Mouse (Mus musculus) cerebellum, postnatal 36 days (tissue): ENCODE measurements around the gene Reps2.

ENCODE experiments used
- DNase-seq, 2 experiments: peaks; one replicate each; pipeline ENCODE4 v3.0.0; 2021 to 2022; ENCODE audit warnings: mixed read lengths in 2 of 2

The Reps2 gene

DNA sequence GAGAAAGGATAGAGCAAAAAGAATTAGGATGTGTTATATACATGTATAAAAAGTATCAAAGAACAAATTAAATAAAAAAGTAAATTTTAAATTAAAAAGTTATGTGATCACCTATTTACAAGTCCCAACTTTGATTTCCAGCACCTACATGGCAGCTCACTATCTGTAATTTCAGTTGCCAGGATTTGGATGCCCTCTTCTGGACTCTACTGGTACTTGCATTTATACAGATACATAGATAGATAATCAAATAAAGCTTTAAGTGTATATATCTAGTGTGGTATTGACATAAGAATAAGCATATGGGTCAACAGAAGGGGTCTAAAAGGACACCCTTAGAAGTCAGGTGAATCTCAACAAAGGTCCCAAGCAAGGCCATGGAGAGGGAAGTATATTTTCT is 155.7 kb downstream of the Reps2 start:
- no peak for DNase-seq

DNA sequence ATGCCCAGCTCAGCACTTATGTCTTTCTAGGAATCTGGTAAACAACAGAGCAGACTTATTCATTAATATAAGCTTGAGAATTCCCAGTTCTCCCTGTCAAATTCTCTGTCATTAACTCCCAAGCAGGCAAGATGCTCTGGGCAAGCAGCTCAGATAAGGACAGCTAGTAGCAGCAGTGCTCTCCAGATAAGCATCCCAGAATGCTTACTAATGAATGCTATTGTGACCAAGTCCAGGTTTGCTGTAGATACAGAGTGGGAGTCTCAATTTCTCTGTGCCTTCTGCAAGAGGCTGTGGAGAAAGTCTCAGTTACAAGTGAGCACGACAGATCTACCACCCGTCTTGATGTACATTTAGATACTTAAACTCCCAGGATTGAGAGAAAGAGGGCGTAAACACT is 173.2 kb downstream of the Reps2 start:
- DNase-seq = no peak

DNA sequence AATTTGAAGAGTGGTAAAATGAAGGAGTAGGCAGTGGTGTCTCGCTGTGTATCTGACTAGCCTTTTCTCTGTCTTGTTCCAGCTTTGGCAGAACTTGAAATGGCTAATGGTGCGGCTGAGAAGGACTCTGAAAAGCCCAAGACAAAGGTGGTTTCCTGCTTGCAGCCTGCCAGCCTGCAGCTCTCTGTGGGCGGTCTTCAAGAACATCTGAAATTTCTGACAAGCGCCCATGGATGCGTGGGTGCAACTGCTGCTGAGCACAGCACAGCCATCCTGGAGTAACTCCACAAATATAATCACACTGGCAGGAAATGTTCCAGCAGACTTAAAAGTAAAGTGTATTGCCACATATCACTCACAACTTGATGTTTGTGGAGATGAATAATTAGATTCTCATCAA is 181.3 kb downstream of the Reps2 start:
- peak in 1 of 2 experiments; percentile 2 for DNase-seq

DNA sequence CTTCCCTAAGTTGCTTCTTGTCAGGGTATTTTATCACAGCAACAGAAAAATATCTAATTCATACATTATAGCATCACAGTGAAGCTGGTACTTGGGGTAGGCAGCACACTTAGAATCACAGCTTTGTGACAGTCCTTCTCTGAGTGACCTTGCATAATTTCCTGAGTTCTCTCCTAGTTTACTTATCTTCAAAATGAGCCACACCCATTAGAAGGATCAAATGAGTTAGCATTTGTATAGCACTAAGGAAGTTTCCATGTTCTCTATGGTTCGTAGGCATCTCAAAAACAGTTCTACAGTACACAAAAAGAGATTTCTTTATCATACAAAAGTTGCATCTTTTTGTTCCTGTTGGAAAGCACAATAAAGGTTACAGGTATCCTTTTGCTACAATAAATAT is 187.0 kb downstream of the Reps2 start:
- DNase-seq = no peak

DNA sequence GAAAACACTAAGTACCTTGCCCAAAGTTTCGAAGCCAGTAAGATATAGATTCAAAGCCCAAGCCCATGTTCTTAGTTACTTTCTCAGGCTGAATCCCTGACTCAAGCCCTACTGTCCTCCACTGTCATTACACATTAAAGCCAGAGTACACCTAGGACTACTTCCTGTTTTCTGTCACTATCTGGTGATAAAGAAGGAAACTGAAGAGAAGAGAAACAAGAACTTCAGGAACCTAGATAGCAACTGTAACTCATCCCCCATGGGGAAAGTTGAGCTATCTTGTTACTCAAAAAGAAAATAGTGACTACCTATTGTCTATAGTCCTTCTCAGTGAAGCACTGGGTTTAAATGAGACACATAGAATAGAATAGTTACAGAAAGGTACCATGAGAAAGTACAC is 188.1 kb downstream of the Reps2 start:
- DNase-seq = no peak

DNA sequence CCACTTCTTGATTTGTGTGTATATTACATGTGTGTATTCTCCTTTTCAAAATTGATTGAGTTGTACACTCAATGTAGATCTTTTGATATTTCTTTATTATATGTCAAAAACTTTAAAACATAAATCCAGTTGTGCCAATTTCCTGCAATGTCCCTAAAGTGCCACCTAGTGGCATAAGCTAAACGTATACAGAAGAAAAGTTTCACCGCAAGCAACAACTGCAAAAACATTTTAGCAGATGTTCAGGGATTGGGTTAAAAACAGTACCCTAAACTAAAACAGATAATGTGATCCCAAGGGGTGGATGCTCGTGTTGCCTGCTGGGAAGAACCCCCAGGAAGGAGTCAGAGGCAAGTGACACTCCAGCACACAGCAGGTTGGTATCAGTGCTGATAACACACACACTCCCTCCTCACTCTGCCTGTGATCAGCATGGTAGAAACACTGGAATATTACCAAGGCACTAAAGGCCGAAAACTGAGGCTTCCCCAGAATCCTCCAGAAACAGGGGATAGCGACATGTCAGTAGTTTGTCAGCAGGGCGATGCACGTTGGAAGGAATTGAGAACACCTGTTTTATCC is 189.5 kb downstream of the Reps2 start:
- no peak for DNase-seq

DNA sequence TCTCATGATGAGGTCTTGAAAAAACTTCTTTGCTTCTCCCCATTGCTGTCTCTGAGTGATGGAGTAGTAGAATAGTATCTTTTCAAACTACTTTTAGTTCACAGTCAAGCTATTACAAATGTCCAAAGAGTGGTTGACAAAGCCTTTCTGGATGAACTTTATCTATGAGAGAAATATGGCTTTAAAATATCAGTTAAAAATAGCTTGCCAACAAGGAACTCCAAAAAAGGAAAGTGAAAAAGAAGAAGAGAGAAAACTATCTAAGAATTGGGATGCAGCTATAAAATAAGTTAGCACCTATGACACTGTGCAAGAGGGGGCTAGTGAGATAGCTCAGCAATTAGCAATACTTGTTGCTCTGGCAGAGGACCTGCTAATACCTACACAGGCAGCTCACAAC is 190.8 kb downstream of the Reps2 start:
- no peak for DNase-seq

DNA sequence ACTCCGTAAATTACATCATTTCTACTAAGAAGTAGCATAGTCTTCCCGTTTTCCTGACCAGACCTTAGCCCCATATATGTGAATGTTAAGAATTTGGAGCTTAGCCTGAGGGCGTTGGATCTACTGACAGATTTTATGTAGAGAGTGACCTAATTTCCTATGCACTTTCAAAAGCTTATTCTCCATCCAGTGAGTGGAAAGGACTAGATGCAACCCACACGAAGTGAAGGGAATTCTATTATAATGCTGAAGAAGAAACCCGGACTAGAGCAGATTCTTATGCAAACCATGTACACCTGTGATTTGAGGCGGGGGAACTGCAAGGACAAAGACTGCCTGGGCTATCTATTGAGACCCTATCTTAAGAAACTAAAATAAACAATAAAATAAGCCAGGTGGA is 195.5 kb downstream of the Reps2 start:
- no peak for DNase-seq

DNA sequence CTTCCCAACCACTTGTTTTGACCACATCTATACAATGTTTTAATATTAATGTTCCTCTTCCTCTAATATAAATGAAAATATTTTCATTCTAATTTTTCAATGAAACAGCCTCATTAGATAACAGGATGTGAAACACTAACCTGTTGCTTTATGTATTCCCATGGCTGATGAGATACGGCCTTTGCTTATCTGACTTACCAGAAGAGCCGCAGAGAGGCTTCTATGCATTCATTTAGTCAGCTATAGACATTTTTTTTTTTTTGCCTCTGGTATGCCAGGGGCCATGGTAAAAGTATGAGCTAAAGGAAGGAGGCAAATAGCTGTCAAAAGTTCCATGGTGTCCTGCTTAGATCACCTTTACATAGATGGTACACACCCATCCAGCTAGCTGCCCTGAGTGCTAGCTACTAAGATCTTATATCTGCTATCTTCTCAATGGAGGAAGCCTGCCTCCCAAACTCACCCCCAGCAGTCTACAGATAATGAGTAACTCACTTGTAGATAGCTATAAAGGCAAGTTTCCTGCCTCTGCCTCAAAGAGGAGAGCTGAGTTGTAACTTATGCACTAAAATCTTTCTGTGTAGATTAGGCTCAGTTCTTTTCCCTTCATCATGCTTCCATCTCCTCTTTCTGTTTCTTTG is 196.7 kb downstream of the Reps2 start:
- no peak for DNase-seq

DNA sequence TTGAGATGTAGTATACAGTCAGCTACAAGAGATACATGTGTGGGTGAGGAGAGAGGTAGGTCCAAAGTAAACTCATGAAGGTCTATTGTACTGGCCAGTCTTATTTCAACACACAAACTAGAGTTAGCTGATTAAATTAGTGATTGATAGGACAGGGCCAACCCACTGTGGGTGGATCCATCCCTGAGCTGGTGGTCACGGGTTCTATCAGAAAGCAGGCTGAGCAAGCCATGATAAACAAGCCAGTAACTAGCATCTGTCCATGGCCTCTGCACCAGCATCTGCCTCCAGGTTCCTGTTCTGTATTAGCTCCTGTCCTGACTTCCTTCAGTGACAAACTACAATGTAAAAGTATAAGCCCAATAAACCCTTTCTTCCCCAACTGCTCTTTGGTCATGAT is 200.1 kb downstream of the Reps2 start:
- no peak for DNase-seq

DNA sequence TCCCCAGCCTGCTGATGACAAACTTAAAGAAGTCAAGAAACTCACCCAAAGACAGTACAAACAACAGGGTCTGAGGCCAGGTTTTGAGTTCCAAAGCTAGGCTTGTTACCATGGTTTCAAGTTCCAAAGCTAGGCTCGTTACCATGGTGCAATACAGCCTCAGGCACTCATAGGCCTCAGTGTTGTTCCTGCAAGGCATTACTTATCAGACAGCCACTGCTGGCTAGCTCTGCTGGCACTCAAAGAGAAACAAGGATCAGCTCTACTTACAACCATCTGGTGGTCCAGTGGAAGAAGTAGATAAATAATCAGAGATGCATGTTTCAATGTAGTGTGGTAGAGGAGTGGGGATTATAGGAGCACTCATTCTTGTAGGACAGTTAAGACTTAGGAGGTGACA is 200.5 kb downstream of the Reps2 start:
- DNase-seq = no peak

DNA sequence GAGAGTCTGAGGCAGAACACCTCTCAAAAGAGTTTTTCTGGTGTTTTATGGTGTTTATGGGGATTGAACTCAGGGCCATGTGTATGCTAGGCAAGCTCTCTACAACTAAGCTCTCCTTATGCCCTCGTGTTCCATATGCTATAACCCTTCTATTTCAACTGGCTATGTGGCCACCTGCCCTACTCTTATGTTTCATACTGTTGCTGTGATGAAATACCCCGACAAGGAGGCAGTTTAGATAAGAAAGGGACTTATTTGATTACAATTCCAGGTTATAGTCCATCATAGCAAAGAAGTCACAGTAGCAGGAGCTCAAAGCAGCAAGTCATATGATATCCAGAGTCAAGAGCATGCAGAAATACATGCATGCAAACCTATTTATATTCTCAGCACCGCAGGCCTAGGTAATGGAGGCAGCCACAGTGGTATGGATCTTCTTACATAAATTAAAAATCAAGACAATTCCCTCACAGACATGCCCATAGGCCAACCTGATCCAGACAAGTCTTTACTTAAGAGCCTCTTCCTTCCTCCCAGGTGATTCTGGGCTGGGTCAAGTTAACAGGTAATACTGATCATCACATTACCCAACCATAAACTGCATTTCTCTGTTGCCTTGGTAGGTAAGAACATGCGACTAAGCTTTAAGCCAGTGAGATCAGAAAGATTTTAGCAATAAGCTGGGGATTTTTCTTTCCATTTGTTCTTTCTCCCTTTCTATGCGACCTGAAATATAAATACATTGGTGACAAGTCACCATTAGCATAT is 210.5 kb downstream of the Reps2 start:
- DNase-seq = no peak

DNA sequence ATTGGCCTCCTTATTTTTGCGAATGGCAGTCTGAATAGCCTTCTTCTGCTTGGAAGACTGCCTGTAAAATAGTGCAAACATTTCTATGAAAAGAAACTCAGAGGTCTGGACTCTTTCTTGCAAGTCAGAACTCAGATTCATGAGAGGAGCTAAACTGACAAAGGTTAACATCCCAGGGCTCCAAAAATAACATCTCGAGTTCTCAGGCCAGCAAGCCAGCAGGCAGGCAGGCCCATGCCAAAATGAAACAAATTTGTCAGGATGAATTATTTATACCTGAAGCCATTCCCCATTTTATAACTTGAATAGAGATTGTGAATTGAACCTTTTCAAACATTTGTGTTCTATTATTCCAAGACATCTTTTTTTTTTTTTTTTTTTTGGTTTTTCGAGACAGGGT is 215.8 kb downstream of the Reps2 start:
- DNase-seq = peak; percentile 9 to 12

DNA sequence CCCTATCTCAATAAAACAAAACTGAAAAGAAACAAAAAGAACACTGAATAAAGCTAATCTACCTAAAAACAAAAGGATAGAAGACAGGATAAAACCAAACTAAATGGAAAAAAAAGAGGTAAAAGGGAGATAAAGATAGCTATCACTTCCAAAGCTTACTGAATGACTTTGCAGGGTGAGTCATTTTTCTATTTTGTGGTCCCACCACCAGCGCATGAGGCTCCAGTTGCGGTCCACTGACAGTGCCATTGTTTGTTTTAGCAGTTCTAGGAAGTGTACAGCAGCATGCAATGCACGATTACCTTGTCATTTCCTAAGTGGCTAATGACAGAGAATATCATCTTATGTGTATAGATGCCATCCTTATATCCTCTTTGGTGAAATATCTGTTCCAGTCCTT is 224.0 kb downstream of the Reps2 start:
- no peak for DNase-seq

DNA sequence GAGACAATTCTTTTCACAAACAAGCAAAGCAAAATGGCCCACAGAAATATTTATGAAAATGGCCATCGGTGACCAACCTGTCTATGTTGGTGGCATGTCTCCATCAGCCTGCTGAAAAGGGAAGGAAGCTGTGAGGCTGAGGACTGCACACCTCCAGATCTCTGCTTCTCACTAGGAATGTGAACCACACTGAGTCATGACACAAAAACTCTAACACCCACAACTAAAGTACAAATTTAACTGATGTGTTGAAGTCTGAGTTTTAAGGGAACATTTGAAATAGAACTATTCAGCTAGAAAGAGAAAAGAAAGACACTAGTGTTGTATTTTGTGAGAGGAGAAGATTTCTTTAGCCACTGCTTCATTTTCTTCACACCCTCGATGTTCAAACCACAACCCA is 230.3 kb downstream of the Reps2 start:
- no peak for DNase-seq

DNA sequence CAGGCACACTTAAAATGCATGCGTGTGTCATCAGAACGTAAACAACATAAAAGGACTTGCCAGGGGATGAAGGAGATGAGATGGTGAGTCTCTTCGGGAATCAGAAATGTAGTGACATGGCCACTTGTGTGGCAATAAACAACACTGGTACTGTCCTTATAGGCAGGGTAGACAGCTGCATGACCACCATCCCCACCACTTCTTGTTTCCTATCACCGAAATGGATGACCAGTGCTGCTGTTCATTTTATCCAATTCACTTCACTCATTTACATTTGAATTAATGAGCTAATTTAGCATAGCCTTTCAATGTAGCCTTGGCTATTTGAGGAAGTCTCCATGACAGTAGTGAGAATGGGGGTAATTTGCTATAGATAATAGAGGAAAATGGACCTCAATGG is 236.2 kb downstream of the Reps2 start:
- no peak for DNase-seq

DNA sequence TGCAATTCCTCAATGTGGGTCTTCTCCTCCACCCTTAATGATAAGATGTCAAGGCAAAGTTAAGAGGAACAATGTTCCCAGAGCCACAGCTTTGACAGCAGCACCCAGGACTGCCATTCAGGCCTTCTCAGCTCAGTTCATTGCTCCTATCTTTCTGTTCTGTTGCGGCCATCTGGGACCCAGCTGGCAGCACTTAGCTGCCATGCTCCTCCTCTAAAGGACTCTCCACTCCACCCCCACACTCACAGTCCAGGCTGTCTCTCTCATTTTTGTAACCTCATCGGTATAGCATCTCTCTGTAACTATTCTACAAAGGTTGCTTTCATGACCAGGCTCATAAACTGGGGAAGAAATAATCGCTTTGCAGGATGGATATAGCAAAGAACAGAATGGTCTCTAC is 241.0 kb downstream of the Reps2 start:
- peak in 1 of 2 experiments; percentile 4 for DNase-seq

DNA sequence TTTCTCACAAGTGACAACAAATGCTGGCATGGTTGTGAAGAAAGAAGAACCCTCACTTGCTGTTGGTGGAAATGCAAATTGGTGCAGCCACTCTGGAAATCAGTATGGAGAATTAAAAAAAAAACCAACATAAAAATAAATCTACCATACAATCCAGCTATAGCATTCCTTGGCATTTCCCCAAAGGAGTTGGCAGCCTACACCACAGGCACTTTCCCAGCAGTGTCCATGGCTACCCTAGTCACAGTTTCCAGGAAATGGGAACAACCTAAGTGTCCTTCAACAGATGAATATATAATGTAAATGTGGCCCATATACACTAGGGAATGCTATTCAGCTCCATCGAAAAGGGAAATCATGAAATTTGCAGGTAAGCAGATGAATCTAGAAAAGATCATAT is 262.7 kb downstream of the Reps2 start:
- DNase-seq = no peak

DNA sequence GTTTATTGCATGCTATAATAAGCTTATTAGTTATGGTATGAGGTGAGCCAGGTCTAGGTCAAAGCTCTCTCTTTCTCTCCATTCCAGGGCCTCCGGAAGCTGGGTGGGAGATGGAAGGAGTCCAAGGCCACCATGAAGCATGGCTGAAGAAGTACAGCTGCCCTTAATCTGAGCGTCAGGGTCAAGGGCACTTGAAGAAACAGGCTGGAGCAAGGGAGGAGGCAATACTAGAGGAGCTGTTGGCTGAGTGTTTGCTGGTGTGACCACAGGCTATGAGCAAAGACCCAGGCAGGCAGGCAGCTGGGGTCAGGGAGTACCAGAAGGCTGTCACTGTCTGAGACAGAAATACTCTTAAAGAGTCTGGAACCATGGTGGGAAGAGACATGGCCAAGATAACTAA is 280.2 kb downstream of the Reps2 start:
- DNase-seq = no peak
